Mouse (Mus musculus) liver, embryonic 11.5 days (tissue): Measurements from ENCODE around the gene Arl2bp. TPM values are rescaled to one million over a fixed set of nuclear protein-coding genes. Genes with fewer than 3 reads are reported as not detected.

ENCODE experiments used
- ATAC-seq: fragments of 200-750 bp; cut with Nextera tagmentation; replicated peaks from 2 replicates; pipeline ENCODE4 v1.8.0; 2017; ENCODE audit warnings: moderate number of reproducible peaks, mild to moderate bottlenecking, moderate TSS enrichment, moderate library complexity; ENCODE audit not compliant: low FRiP score
- DNase-seq: peaks from one replicate; pipeline ENCODE4 v3.0.0-alpha.2; 2017; ENCODE audit warnings: low spot score
- H3K27ac ChIP-seq: fragments of 300-500 bp; sonication (generic); 2 replicates; pipeline ENCODE4 v1.5.1; 2014; ENCODE audit warnings: mild to moderate bottlenecking, low read depth, low read length, control low read depth
- H3K27me3 ChIP-seq: fragments of 300-500 bp; sonication (generic); replicated peaks from 2 replicates; pipeline ENCODE4 v1.6.1; 2014; ENCODE audit warnings: low read length, mixed read lengths; ENCODE audit not compliant: control insufficient read depth, insufficient read depth
- H3K36me3 ChIP-seq: fragments of 300-500 bp; sonication (generic); 2 replicates; pipeline ENCODE4 v1.6.1; 2014; ENCODE audit warnings: mild to moderate bottlenecking, low read length, moderate library complexity, mixed read lengths; ENCODE audit not compliant: control insufficient read depth, insufficient read depth
- H3K4me1 ChIP-seq: fragments of 300-500 bp; sonication (generic); replicated peaks from 2 replicates; pipeline ENCODE4 v1.6.1; 2014; ENCODE audit warnings: low read length, mixed read lengths; ENCODE audit not compliant: control insufficient read depth, insufficient read depth
- H3K4me2 ChIP-seq: fragments of 300-500 bp; sonication (generic); 2 replicates; pipeline ENCODE4 v1.6.1; 2014; ENCODE audit warnings: mild to moderate bottlenecking, control low read depth, moderate library complexity
- H3K4me3 ChIP-seq: fragments of 300-500 bp; sonication (generic); 2 replicates; pipeline ENCODE4 v1.5.1; 2014; ENCODE audit warnings: low read depth, low read length, control low read depth
- H3K9ac ChIP-seq: fragments of 300-500 bp; sonication (generic); 2 replicates; pipeline ENCODE4 v1.6.1; 2014; ENCODE audit warnings: low read depth, low read length, control low read depth
- H3K9me3 ChIP-seq: fragments of 300-500 bp; sonication (generic); 2 replicates; pipeline ENCODE4 v1.6.1; 2016; ENCODE audit warnings: low read length, inconsistent platforms, mixed read lengths; ENCODE audit not compliant: control insufficient read depth
- WGBS: fragments of 180-500 bp; shearing (Covaris S2); extraction: QIAGEN DNeasy Blood & Tissue Kit; methylation state at CpG from one replicate; pipeline ENCODE4 v1.1.7; 2014; 5-methylcytosine and 5-hydroxymethylcytosine counted together
- polyA plus RNA-seq: library from polyadenylated mRNA; unstranded; fragments of >200 nt; fragmentation: Nextera tagmentation; extraction: Ambion mirVana; gene quantifications from 2 replicates; pipeline ENCODE4 v1.2.1, GENCODE M21; 2014

The Arl2bp gene
- polyA plus RNA-seq, 1 experiment from 2014 or later, result 28.8 TPM

- H3K4me1 ChIP-seq, result peaks cover 3% of the 10 kb centered on the region; the same call in 1 of the 2 replicates
- no peaks in the 10 kb centered on the region for H3K27me3 ChIP-seq
- no peaks in the 10 kb centered on the region for H3K36me3 ChIP-seq
- no peak overlapping the region for H3K4me3 ChIP-seq
- WGBS, result 69% methylated on average over 9 of the region's 9 CpGs
- H3K4me2 ChIP-seq, result no peak overlapping the region
- no peak overlapping the region for H3K9ac ChIP-seq
- H3K27ac ChIP-seq, result no peak overlapping the region
- no peaks in the 10 kb centered on the region for H3K9me3 ChIP-seq
- DNase-seq, result no peak
- ATAC-seq, result no peak
Observed at GRCm38 (mm10) chr8:94706732-94707395, 40.5 kb downstream of the Arl2bp start.

GRCm38 (mm10) chr8:94710336-94710735, 43.9 kb downstream of the Arl2bp start:
- Histone ChIP-seq H3K36me3 (no peaks in the 10 kb centered on the region), H3K4me3 (no peak overlapping the region), H3K4me2 (no peak overlapping the region), H3K27me3 (no peaks in the 10 kb centered on the region), H3K4me1 (no peaks in the 10 kb centered on the region), H3K27ac (no peak overlapping the region), H3K9ac (no peak overlapping the region), H3K9me3 (no peaks in the 10 kb centered on the region)
- ATAC-seq (no peak), DNase-seq (no peak)
- WGBS, result 66% methylated on average over 8 of the region's 8 CpGs

- Histone ChIP-seq H3K4me1 (no peaks in the 10 kb centered on the region), H3K27me3 (no peaks in the 10 kb centered on the region), H3K4me2 (peak overlapping the region; percentile 31), H3K4me3 (no peak overlapping the region), H3K9me3 (no peaks in the 10 kb centered on the region), H3K9ac (no peak overlapping the region), H3K36me3 (no peaks in the 10 kb centered on the region), H3K27ac (no peak overlapping the region)
- ATAC-seq (no peak), DNase-seq (no peak)
- 42% methylated on average over 5 of the region's 5 CpGs for WGBS
Observed at GRCm38 (mm10) chr8:94711160-94711718, 44.8 kb downstream of the Arl2bp start.

DNA sequence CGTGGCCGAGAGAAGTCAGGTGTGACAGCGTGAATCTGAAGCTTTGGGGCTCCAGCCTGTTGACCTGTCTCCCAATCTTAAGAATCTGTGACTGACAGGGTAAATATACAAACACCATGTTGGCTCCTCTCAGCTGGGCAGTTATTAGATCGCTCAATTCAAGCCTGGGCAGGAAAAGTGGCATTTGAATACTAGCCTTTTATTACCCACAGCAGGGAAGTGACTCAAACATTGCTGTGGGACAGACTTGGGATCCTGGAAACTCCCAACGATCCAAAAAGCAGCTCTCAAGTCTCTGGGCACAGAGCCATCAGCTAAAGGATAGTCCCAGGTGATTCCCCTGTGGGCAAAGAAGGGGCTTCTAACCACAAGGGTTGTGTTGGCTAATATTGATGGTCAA, 48.2 kb downstream of the Arl2bp start:
- no peaks in the 10 kb centered on the region for H3K9me3 ChIP-seq
- H3K4me1 ChIP-seq, result no peaks in the 10 kb centered on the region
- ATAC-seq (no peak), DNase-seq (no peak)
- H3K27me3 ChIP-seq, result no peaks in the 10 kb centered on the region
- H3K36me3 ChIP-seq, result no peaks in the 10 kb centered on the region
- H3K27ac ChIP-seq, result no peak overlapping the region
- no peak overlapping the region for H3K9ac ChIP-seq
- H3K4me2 ChIP-seq, result no peak overlapping the region
- no peak overlapping the region for H3K4me3 ChIP-seq
- 51% methylated on average over 5 of the region's 5 CpGs for WGBS

DNA sequence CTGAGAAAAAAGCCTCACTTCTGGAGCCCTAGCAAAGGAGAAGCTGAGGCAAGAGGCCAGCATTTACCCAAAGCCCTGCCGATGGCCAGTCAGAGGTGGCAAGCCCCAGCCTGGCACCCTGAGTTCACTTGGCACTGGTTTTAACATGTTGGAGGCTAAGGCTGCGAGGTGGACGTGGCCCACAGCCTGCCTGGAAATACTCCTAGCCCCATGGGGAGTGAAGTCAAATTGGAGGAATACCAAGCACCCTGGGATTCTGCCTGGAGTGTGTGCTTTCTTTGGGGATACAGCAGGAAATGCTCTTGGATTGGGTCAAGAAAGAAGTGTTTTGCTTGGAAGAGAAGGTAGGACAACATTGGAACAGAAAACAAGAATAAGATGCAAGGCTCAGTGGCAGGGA, 49.5 kb downstream of the Arl2bp start:
- Histone ChIP-seq H3K27ac (no peak overlapping the region), H3K36me3 (no peaks in the 10 kb centered on the region), H3K9ac (no peak overlapping the region), H3K9me3 (no peaks in the 10 kb centered on the region), H3K4me1 (no peaks in the 10 kb centered on the region), H3K4me3 (no peak overlapping the region), H3K27me3 (no peaks in the 10 kb centered on the region), H3K4me2 (no peak overlapping the region)
- DNase-seq (peak; percentile 15), ATAC-seq (no peak)
- 81% methylated on average over 3 of the region's 3 CpGs for WGBS

GRCm38 (mm10) chr8:94716841-94717240, 50.4 kb downstream of the Arl2bp start:
- no peak for DNase-seq
- no peaks in the 10 kb centered on the region for H3K27me3 ChIP-seq

More at GRCm38 (mm10) chr8:94716841-94717240, 50.4 kb downstream of the Arl2bp start:
- H3K4me2 ChIP-seq, result no peak overlapping the region
- no peak overlapping the region for H3K4me3 ChIP-seq
- WGBS, result 86% methylated on average over 1 of the region's 1 CpGs
- H3K9me3 ChIP-seq, result no peaks in the 10 kb centered on the region
- H3K9ac ChIP-seq, result no peak overlapping the region
- H3K4me1 ChIP-seq, result no peaks in the 10 kb centered on the region
- H3K36me3 ChIP-seq, result no peaks in the 10 kb centered on the region
- no peak overlapping the region for H3K27ac ChIP-seq
- no peak for ATAC-seq

Other genes starting within 250 kb of the Arl2bp start
- not detected in 2 replicates for gene Nlrc5, start 232.2 kb upstream of the Arl2bp start, polyA plus RNA-seq
- 7.8 and 8.4 TPM in 2 replicates for gene Cpne2, start 133.6 kb upstream of the Arl2bp start, polyA plus RNA-seq
- gene Rspry1, start 64.7 kb upstream of the Arl2bp start, polyA plus RNA-seq, result 38.0 and 39.7 TPM in 2 replicates
- 60.0 and 70.0 TPM in 2 replicates for gene Fam192a, start 64.6 kb upstream of the Arl2bp start, polyA plus RNA-seq
- gene Pllp, start 29.7 kb downstream of the Arl2bp start, polyA plus RNA-seq, result 3.4 and 4.5 TPM in 2 replicates
- gene Ccl22, start 79.0 kb downstream of the Arl2bp start, polyA plus RNA-seq, result not detected in 2 replicates
- 0.53 and 0.78 TPM in 2 replicates for gene Cx3cl1, start 105.4 kb downstream of the Arl2bp start, polyA plus RNA-seq
- 0.62 and 1.3 TPM in 2 replicates for gene Ccl17, start 143.9 kb downstream of the Arl2bp start, polyA plus RNA-seq
- 82.2 and 82.9 TPM in 2 replicates for gene Coq9, start 171.7 kb downstream of the Arl2bp start, polyA plus RNA-seq
- gene Ciapin1, start 171.8 kb downstream of the Arl2bp start, polyA plus RNA-seq, result 94.8 and 99.5 TPM in 2 replicates
- 162 and 172 TPM in 2 replicates for gene Polr2c, start 190.8 kb downstream of the Arl2bp start, polyA plus RNA-seq
- gene Dok4, start 209.7 kb downstream of the Arl2bp start, polyA plus RNA-seq, result 13.2 and 13.9 TPM in 2 replicates